Mouse (Mus musculus) CH12.LX (cell line): ENCODE results near the gene Kat2b. TPM values are rescaled to one million over a fixed set of nuclear protein-coding genes. Genes with fewer than 3 reads are reported as not detected.
A peak's percentile ranks its signal among the peaks of the same experiment; 100 is the strongest.

ENCODE experiments used
- DNase-seq: peaks from one replicate; pipeline ENCODE4 v3.0.0-alpha.2; 2013; ENCODE audit errors: extremely low read depth
- H3K27ac ChIP-seq: 2 replicates; pipeline ENCODE4 v1.5.1; 2012; ENCODE audit warnings: low read depth, mild to moderate bottlenecking, control low read depth, moderate library complexity; ENCODE audit not compliant: insufficient read depth
- H3K27me3 ChIP-seq: replicated peaks from 2 replicates; pipeline ENCODE3; 2012; ENCODE audit warnings: inconsistent platforms
- H3K36me3 ChIP-seq, 2 experiments: replicated peaks in 1 of 2; 2 replicates each; pipeline versions ENCODE3 to v1.6.1; 2012; ENCODE audit warnings: inconsistent platforms in 1 of 2, low read length in 1 of 2, mild to moderate bottlenecking in 1 of 2, mixed read lengths in 1 of 2, moderate library complexity in 1 of 2; ENCODE audit not compliant: control insufficient read depth in 1 of 2, insufficient read depth in 1 of 2
- H3K4me1 ChIP-seq, 2 experiments: 2 replicates each; pipeline ENCODE4 v1.6.1; 2012; ENCODE audit warnings: inconsistent platforms in 1 of 2, moderate library complexity in 1 of 2; ENCODE audit not compliant: insufficient read depth in 2 of 2, control insufficient read depth in 1 of 2
- H3K4me2 ChIP-seq: 2 replicates; pipeline ENCODE4 v1.6.1; 2012; ENCODE audit warnings: low read depth, mild to moderate bottlenecking, control low read depth; ENCODE audit not compliant: poor library complexity, insufficient read depth, severe bottlenecking
- H3K4me3 ChIP-seq, 3 experiments: fragments of 150-350 bp in 1 of 3; sonication (generic) in 1 of 3; replicated peaks in 1 of 3; 2 replicates each; pipeline versions ENCODE3 to v1.5.1; 2011 to 2012; ENCODE audit warnings: low read depth in 2 of 3, low read length in 2 of 3, mild to moderate bottlenecking in 2 of 3, moderate library complexity in 2 of 3, control low read depth in 1 of 3, improper control_type of control experiment in 1 of 3, inconsistent platforms in 1 of 3, mixed read lengths in 1 of 3; ENCODE audit not compliant: poor library complexity in 1 of 3
- H3K79me2 ChIP-seq: replicated peaks from 2 replicates; pipeline ENCODE4 v1.6.1; 2012; ENCODE audit warnings: mild to moderate bottlenecking, moderate library complexity; ENCODE audit not compliant: control insufficient read depth, poor library complexity, insufficient read depth, severe bottlenecking; ENCODE audit errors: extremely low read depth
- H3K9ac ChIP-seq: 2 replicates; pipeline ENCODE4 v1.6.1; 2012; ENCODE audit warnings: low read depth, mild to moderate bottlenecking, control low read depth, moderate library complexity; ENCODE audit not compliant: insufficient read depth
- H3K9me3 ChIP-seq: replicated peaks from 2 replicates; pipeline ENCODE3; 2012; ENCODE audit warnings: low read length, inconsistent platforms, mixed read lengths
- BHLHE40 ChIP-seq: IDR thresholded peaks from 2 replicates; pipeline ENCODE4 v1.6.1; 2011; ENCODE audit warnings: mild to moderate bottlenecking, low read depth, low read length, improper control_type of control experiment
- CHD1 ChIP-seq: IDR thresholded peaks from 2 replicates; pipeline ENCODE4 v1.6.1; 2012; ENCODE audit warnings: low read depth, low read length, improper control_type of control experiment, inconsistent platforms
- CHD2 ChIP-seq: IDR thresholded peaks from 2 replicates; pipeline ENCODE4 v1.6.1; 2011; ENCODE audit warnings: low read length, improper control_type of control experiment
- CTCF ChIP-seq, 2 experiments: IDR thresholded peaks in 1 of 2; conservative IDR thresholded peaks in 1 of 2; 2 replicates each; pipeline ENCODE4 v1.5.1; 2011 to 2012; ENCODE audit warnings: low read depth in 2 of 2, low read length in 2 of 2, improper control_type of control experiment in 1 of 2, inconsistent platforms in 1 of 2, mild to moderate bottlenecking in 1 of 2, moderate library complexity in 1 of 2
- E2F4 ChIP-seq: IDR thresholded peaks from 2 replicates; pipeline ENCODE4 v1.6.1; 2011; ENCODE audit warnings: low read depth, low read length, improper control_type of control experiment; ENCODE audit not compliant: insufficient replicate concordance
- ELF1 ChIP-seq: IDR thresholded peaks from 2 replicates; pipeline ENCODE4 v1.6.1; 2014; ENCODE audit warnings: low read depth, mild to moderate bottlenecking, inconsistent platforms, low read length, improper control_type of control experiment
- EP300 ChIP-seq: IDR thresholded peaks from 2 replicates; pipeline ENCODE4 v1.6.1; 2011; ENCODE audit warnings: low read length, improper control_type of control experiment
- ETS1 ChIP-seq: conservative IDR thresholded peaks from 2 replicates; pipeline ENCODE4 v1.6.1; 2012; ENCODE audit warnings: low read depth, mild to moderate bottlenecking, inconsistent platforms, low read length, improper control_type of control experiment, moderate library complexity
- GABPA ChIP-seq: IDR thresholded peaks from 2 replicates; pipeline ENCODE4 v1.6.1; 2012; ENCODE audit warnings: low read depth, low read length, improper control_type of control experiment, inconsistent platforms; ENCODE audit not compliant: insufficient replicate concordance
- HCFC1 ChIP-seq: IDR thresholded peaks from 2 replicates; pipeline ENCODE4 v1.6.1; 2012; ENCODE audit warnings: low read depth, mild to moderate bottlenecking, inconsistent platforms, low read length, improper control_type of control experiment
- IRF4 ChIP-seq: IDR thresholded peaks from 2 replicates; pipeline ENCODE4 v1.6.1; 2014; ENCODE audit warnings: low read depth, mild to moderate bottlenecking, inconsistent platforms, low read length, improper control_type of control experiment
- JUN ChIP-seq: IDR thresholded peaks from 2 replicates; pipeline ENCODE4 v1.6.1; 2011; ENCODE audit warnings: low read depth, mild to moderate bottlenecking, low read length, improper control_type of control experiment, moderate library complexity; ENCODE audit not compliant: insufficient read depth
- JUND ChIP-seq: conservative IDR thresholded peaks from 2 replicates; pipeline ENCODE4 v1.6.1; 2011; ENCODE audit warnings: low read depth, low read length, improper control_type of control experiment
- KAT2A ChIP-seq: IDR thresholded peaks from 2 replicates; pipeline ENCODE4 v1.6.1; 2012; ENCODE audit warnings: low read length, improper control_type of control experiment, inconsistent platforms; ENCODE audit not compliant: insufficient replicate concordance
- MAFK ChIP-seq: IDR thresholded peaks from 2 replicates; pipeline ENCODE4 v1.6.1; 2011; ENCODE audit warnings: low read length, improper control_type of control experiment; ENCODE audit not compliant: insufficient replicate concordance
- MAX ChIP-seq: IDR thresholded peaks from 2 replicates; pipeline ENCODE4 v1.6.1; 2011; ENCODE audit warnings: low read length, improper control_type of control experiment
- MAZ ChIP-seq: IDR thresholded peaks from 2 replicates; pipeline ENCODE4 v1.6.1; 2012; ENCODE audit warnings: low read depth, mild to moderate bottlenecking, inconsistent platforms, low read length, improper control_type of control experiment, moderate library complexity
- MEF2A ChIP-seq: IDR thresholded peaks from 2 replicates; pipeline ENCODE4 v1.6.1; 2014; ENCODE audit warnings: low read depth, mild to moderate bottlenecking, inconsistent platforms, low read length, improper control_type of control experiment, borderline replicate concordance
- MXI1 ChIP-seq: IDR thresholded peaks from 2 replicates; pipeline ENCODE4 v1.6.1; 2011; ENCODE audit warnings: mild to moderate bottlenecking, low read depth, low read length, improper control_type of control experiment
- MYC ChIP-seq: IDR thresholded peaks from 2 replicates; pipeline ENCODE4 v1.6.1; 2011; ENCODE audit warnings: low read depth, mild to moderate bottlenecking, improper control_type of control experiment, low read length
- NELFE ChIP-seq: IDR thresholded peaks from 2 replicates; pipeline ENCODE4 v1.6.1; 2011; ENCODE audit warnings: low read depth, low read length, improper control_type of control experiment
- NRF1 ChIP-seq: IDR thresholded peaks from 2 replicates; pipeline ENCODE4 v1.6.1; 2014; ENCODE audit warnings: low read depth, mild to moderate bottlenecking, inconsistent platforms, low read length, improper control_type of control experiment, moderate library complexity
- PAX5 ChIP-seq: IDR thresholded peaks from 2 replicates; pipeline ENCODE4 v1.6.1; 2012; ENCODE audit warnings: low read length, inconsistent platforms, mixed read lengths
- POLR2A ChIP-seq: IDR thresholded peaks from 2 replicates; pipeline ENCODE4 v1.6.1; 2011; ENCODE audit warnings: low read depth, mild to moderate bottlenecking, improper control_type of control experiment, low read length
- POLR2AphosphoS2 ChIP-seq: IDR thresholded peaks from 2 replicates; pipeline ENCODE4 v1.6.1; 2011; ENCODE audit warnings: low read depth, low read length, improper control_type of control experiment
- RAD21 ChIP-seq: IDR thresholded peaks from 2 replicates; pipeline ENCODE4 v1.6.1; 2011; ENCODE audit warnings: low read depth, mild to moderate bottlenecking, low read length, improper control_type of control experiment, moderate library complexity
- RCOR1 ChIP-seq: conservative IDR thresholded peaks from 2 replicates; pipeline ENCODE4 v1.6.1; 2012; ENCODE audit warnings: low read depth, mild to moderate bottlenecking, inconsistent platforms, low read length, improper control_type of control experiment
- SIN3A ChIP-seq: IDR thresholded peaks from 2 replicates; pipeline ENCODE4 v1.6.1; 2012; ENCODE audit warnings: low read length, improper control_type of control experiment, inconsistent platforms
- SMC3 ChIP-seq: IDR thresholded peaks from 2 replicates; pipeline ENCODE4 v1.6.1; 2011; ENCODE audit warnings: low read depth, low read length, improper control_type of control experiment
- TBP ChIP-seq: conservative IDR thresholded peaks from 2 replicates; pipeline ENCODE4 v1.6.1; 2011; ENCODE audit warnings: low read depth, low read length, improper control_type of control experiment
- TCF12 ChIP-seq: IDR thresholded peaks from 2 replicates; pipeline ENCODE4 v1.6.1; 2014; ENCODE audit warnings: low read depth, mild to moderate bottlenecking, inconsistent platforms, low read length, improper control_type of control experiment
- UBTF ChIP-seq: IDR thresholded peaks from 2 replicates; pipeline ENCODE4 v1.6.1; 2012; ENCODE audit warnings: low read depth, mild to moderate bottlenecking, inconsistent platforms, low read length, improper control_type of control experiment, moderate library complexity
- USF1 ChIP-seq: IDR thresholded peaks from 2 replicates; pipeline ENCODE4 v1.6.1; 2014; ENCODE audit warnings: low read depth, mild to moderate bottlenecking, inconsistent platforms, low read length, improper control_type of control experiment
- USF2 ChIP-seq: conservative IDR thresholded peaks from 2 replicates; pipeline ENCODE4 v1.6.1; 2011; ENCODE audit warnings: low read depth, low read length, improper control_type of control experiment
- ZC3H11A ChIP-seq: IDR thresholded peaks from 2 replicates; pipeline ENCODE4 v1.6.1; 2012; ENCODE audit warnings: low read depth, mild to moderate bottlenecking, inconsistent platforms, low read length, improper control_type of control experiment
- ZKSCAN1 ChIP-seq: IDR thresholded peaks from 2 replicates; pipeline ENCODE4 v1.6.1; 2012; ENCODE audit warnings: low read depth, inconsistent platforms, low read length, improper control_type of control experiment, borderline replicate concordance
- ZMIZ1 ChIP-seq: IDR thresholded peaks from 2 replicates; pipeline ENCODE4 v1.6.1; 2012; ENCODE audit warnings: low read depth, mild to moderate bottlenecking, inconsistent platforms, low read length, improper control_type of control experiment
- ZNF384 ChIP-seq: IDR thresholded peaks from 2 replicates; pipeline ENCODE4 v1.6.1; 2012; ENCODE audit warnings: low read depth, low read length, improper control_type of control experiment, inconsistent platforms
- dilution Hi-C: fragments of 300-500 bp; cut with MboI; formaldehyde crosslinking; loops from 2 replicates; pipeline ENCODE4 v1.14.3; 2020; ENCODE audit warnings: low sequenced_read_pairs; ENCODE audit not compliant: extremely low pct_unique_long_range_greater_than_20kb, extremely low pct_ligation_motif_present
- in situ Hi-C: fragments of 300-500 bp; cut with MboI; formaldehyde crosslinking; loops from 3 replicates; pipeline ENCODE4 v1.14.3; 2019; ENCODE audit warnings: low sequenced_read_pairs, low pct_ligation_motif_present, low pct_unique_long_range_greater_than_20kb, mixed read lengths
- polyA plus RNA-seq: library from polyadenylated mRNA; unstranded; fragments of >175 nt; gene quantifications from 2 replicates; pipeline ENCODE4 v1.2.1, GENCODE M21; 2012; ENCODE audit warnings: low read depth; ENCODE audit not compliant: insufficient read length
- total RNA-seq, 2 experiments: library from RNA; depleted of rRNA; stranded (reverse); fragments of 300-350 nt in 1 of 2; fragments of >200 nt in 1 of 2; gene quantifications; 2 replicates each; pipeline ENCODE4 v1.2.3; 2012 to 2014

The Kat2b gene
- total and polyA plus RNA-seq, 3 experiments = 3.6 to 4.6 (median 4.1) TPM

DNA sequence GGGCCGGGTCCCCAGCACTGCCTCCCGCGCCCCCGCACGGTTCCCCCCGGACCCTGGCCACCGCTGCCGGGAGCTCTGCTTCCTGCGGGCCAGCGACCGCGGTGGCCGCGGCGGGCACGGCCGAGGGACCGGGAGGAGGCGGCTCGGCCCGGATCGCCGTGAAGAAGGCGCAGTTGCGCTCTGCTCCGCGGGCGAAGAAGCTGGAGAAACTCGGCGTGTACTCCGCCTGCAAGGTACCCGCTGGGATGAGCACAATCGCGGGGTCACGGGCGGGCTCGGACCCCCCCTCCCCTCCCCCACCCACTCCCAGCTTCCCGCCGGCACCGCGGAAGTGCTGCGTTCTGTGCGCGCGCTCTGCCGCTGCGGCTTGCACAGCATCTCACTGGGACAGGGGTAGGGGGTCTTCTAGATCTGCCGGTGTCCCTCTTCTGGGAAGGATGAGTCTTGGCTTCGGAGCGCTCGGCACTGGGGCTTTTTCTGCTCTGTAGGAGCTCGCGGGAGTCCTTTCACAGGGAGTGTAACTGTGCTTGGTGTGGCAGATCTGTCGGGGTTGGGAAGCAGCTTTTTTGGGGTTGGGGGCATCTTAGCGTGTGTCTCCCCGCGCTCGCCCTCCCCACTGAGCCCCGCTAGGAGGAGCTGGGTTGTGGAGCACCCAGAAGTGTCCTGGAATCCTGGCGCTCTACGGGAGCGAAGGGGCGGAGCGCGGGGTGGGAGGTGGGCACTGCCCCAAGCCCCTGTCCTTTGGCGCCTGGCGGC, 863 bp downstream of the Kat2b start:
- dilution Hi-C loops (no loop called here), in situ Hi-C loops (no loop called here)
- Histone ChIP-seq H3K4me3 (peak overlapping the region; percentile 77 to 95 (median 78)), H3K4me2 (peak overlapping the region; percentile 100), H3K79me2 (peaks cover 19% of the 10 kb centered on the region), H3K27me3 (no peaks in the 10 kb centered on the region), H3K27ac (peak overlapping the region; percentile 80), H3K9ac (peak overlapping the region; percentile 57), H3K36me3 (no peaks in the 10 kb centered on the region), H3K9me3 (no peaks in the 10 kb centered on the region), H3K4me1 (peaks cover 0 to 24% of the 10 kb centered on the region in 2 experiments; a peak in 2 of 4 replicates)
- TF ChIP-seq ZKSCAN1 (no peak), MAFK (no peak), ZNF384 (no peak), KAT2A (no peak), NELFE (no peak), GABPA (no peak), HCFC1 (no peak), EP300 (no peak), CHD2 (peak; percentile 57), POLR2AphosphoS2 (no peak), USF2 (no peak), CHD1 (no peak), ZMIZ1 (no peak), MAX (no peak), ELF1 (peak; percentile 64), NRF1 (no peak), RAD21 (no peak), E2F4 (no peak), UBTF (no peak; the same call in 1 of the 2 replicates), ZC3H11A (no peak), RCOR1 (no peak), BHLHE40 (peak; percentile 39; the same call in 1 of the 2 replicates), ETS1 (no peak), MYC (no peak), MAZ (0 out of 2 replicates have a peak, but pooled peaks have one; percentile 20), JUN (no peak), USF1 (no peak), SIN3A (no peak; the same call in 1 of the 2 replicates), JUND (no peak), POLR2A (no peak), IRF4 (peak; percentile 50; the same call in 1 of the 2 replicates), MXI1 (peak; percentile 49), MEF2A (no peak), TCF12 (no peak), TBP (no peak), SMC3 (no peak), PAX5 (no peak), CTCF (conservative IDR thresholded peaks at IDR 0.05 in 1 of 2, IDR thresholded peaks at IDR 0.05 in 1 of 2; ENCODE audit: low read depth in 2 of 2, low read length in 2 of 2) (no peak)
- DNase-seq = peak; percentile 20
